Mouse (Mus musculus): ENCODE measurements around the gene Apbb2.

DNA sequence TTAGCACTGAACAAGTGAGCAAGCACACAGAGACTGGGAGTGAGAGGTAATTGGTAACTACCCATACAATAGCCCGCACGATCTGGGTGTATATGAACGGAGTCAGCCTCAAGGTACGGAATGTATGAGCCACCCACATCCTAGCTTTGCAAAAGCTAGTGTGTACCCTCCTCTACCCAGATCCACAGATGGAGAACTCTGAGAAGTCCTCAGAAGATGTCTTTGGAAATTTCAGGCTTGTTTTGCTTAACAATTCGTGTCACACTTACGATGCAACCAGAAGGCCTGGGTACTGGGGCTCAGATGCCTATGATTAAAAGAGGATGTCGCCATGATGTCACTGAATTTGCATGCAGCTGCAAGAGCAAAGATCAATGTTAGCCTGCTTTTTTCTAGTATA is 176.3 kb downstream of the Apbb2 start:
- TF ChIP-seq CTCF (IDR thresholded peaks at IDR 0.05; ENCODE audit: control insufficient read depth, insufficient read depth, insufficient replicate concordance, low read depth, low read length) = no peak
- no peak for TF ChIP-seq POLR2A (IDR thresholded peaks at IDR 0.05; ENCODE audit: control insufficient read depth, low read depth, low read length)
